Mouse (Mus musculus) midbrain, embryonic 12.5 days (tissue): ENCODE results near the gene Tmem141. TPM values are rescaled to one million over a fixed set of nuclear protein-coding genes. Genes with fewer than 3 reads are reported as not detected.

Experiments used
- ATAC-seq: fragments of 200-750 bp; cut with Nextera tagmentation; 2 replicates; pipeline ENCODE4 v1.8.0; 2017; ENCODE audit warnings: low read depth, moderate TSS enrichment, moderate library complexity; ENCODE audit not compliant: low FRiP score
- H3K27ac ChIP-seq: fragments of 300-500 bp; sonication (generic); replicated peaks from 2 replicates; pipeline ENCODE4 v1.5.1; 2016; ENCODE audit warnings: mild to moderate bottlenecking
- H3K27me3 ChIP-seq: fragments of 300-500 bp; sonication (generic); 2 replicates; pipeline ENCODE4 v1.6.1; 2016; ENCODE audit warnings: mild to moderate bottlenecking
- H3K36me3 ChIP-seq: fragments of 300-500 bp; sonication (generic); 2 replicates; pipeline ENCODE4 v1.6.1; 2016
- H3K4me1 ChIP-seq: fragments of 300-500 bp; sonication (generic); 2 replicates; pipeline ENCODE4 v1.6.1; 2016
- H3K4me2 ChIP-seq: fragments of 300-500 bp; sonication (generic); replicated peaks from 2 replicates; pipeline ENCODE4 v1.6.1; 2016; ENCODE audit warnings: mild to moderate bottlenecking, moderate library complexity
- H3K4me3 ChIP-seq: fragments of 300-500 bp; sonication (generic); 2 replicates; pipeline ENCODE4 v1.5.1; 2016; ENCODE audit warnings: mild to moderate bottlenecking
- H3K9ac ChIP-seq: fragments of 300-500 bp; sonication (generic); replicated peaks from 2 replicates; pipeline ENCODE4 v1.6.1; 2016; ENCODE audit warnings: mild to moderate bottlenecking, moderate library complexity
- H3K9me3 ChIP-seq: fragments of 300-500 bp; sonication (generic); 2 replicates; pipeline ENCODE4 v1.6.1; 2016; ENCODE audit warnings: mild to moderate bottlenecking
- WGBS: fragments of 180-500 bp; shearing (Covaris S2); methylation state at CpG from one replicate; pipeline ENCODE4 v1.1.7; 2016; 5-methylcytosine and 5-hydroxymethylcytosine counted together
- polyA plus RNA-seq: library from polyadenylated mRNA; unstranded; fragments of >200 nt; fragmentation: Nextera tagmentation; extraction: Ambion mirVana; gene quantifications from 2 replicates; pipeline ENCODE4 v1.2.1, GENCODE M21; 2016

The Tmem141 gene
- polyA plus RNA-seq, 1 experiment from 2014 or later: 20.7 TPM

- Histone ChIP-seq H3K36me3 (peaks cover 73% of the 10 kb centered on the region), H3K27ac (no peak overlapping the region), H3K4me2 (no peak overlapping the region), H3K4me3 (no peak overlapping the region), H3K27me3 (no peaks in the 10 kb centered on the region), H3K9ac (no peak overlapping the region), H3K9me3 (no peaks in the 10 kb centered on the region), H3K4me1 (no peaks in the 10 kb centered on the region)
- WGBS: 96% methylated on average over 2 of the region's 2 CpGs
- ATAC-seq: no peak
These were observed 21.8 kb downstream of the Tmem141 start for GRCm38 (mm10) chr2:25600037-25600436.

GRCm38 (mm10) chr2:25598749-25599148 is 23.1 kb downstream of the Tmem141 start:
- Histone ChIP-seq H3K27me3 (no peaks in the 10 kb centered on the region), H3K4me2 (no peak overlapping the region), H3K9ac (no peak overlapping the region), H3K4me3 (no peak overlapping the region), H3K36me3 (peaks cover 80% of the 10 kb centered on the region), H3K27ac (no peak overlapping the region), H3K4me1 (no peaks in the 10 kb centered on the region), H3K9me3 (no peaks in the 10 kb centered on the region)
- no peak for ATAC-seq
- 90% methylated on average over 1 of the region's 1 CpGs for WGBS

GRCm38 (mm10) chr2:25596765-25597510 is 24.9 kb downstream of the Tmem141 start:
- Histone ChIP-seq H3K27me3 (no peaks in the 10 kb centered on the region), H3K9ac (no peak overlapping the region), H3K9me3 (no peaks in the 10 kb centered on the region), H3K4me3 (no peak overlapping the region), H3K36me3 (peaks cover 94% of the 10 kb centered on the region), H3K4me1 (no peaks in the 10 kb centered on the region), H3K4me2 (no peak overlapping the region), H3K27ac (no peak overlapping the region)
- no peak for ATAC-seq
- 98% methylated on average over 5 of the region's 5 CpGs for WGBS

GRCm38 (mm10) chr2:25591863-25592262 is 29.9 kb downstream of the Tmem141 start:
- H3K27ac ChIP-seq: no peak overlapping the region
- H3K4me3 ChIP-seq: no peak overlapping the region
- peaks cover 87% of the 10 kb centered on the region for H3K36me3 ChIP-seq
- H3K4me2 ChIP-seq: no peak overlapping the region
- WGBS: 89% methylated on average over 2 of the region's 2 CpGs
- H3K9me3 ChIP-seq: no peaks in the 10 kb centered on the region
- no peak overlapping the region for H3K9ac ChIP-seq
- H3K4me1 ChIP-seq: no peaks in the 10 kb centered on the region
- no peaks in the 10 kb centered on the region for H3K27me3 ChIP-seq
- ATAC-seq: no peak

GRCm38 (mm10) chr2:25588227-25588907 is 33.4 kb downstream of the Tmem141 start:
- H3K36me3 ChIP-seq: peaks cover 90% of the 10 kb centered on the region
- no peak overlapping the region for H3K4me3 ChIP-seq
- no peak for ATAC-seq
- H3K27me3 ChIP-seq: no peaks in the 10 kb centered on the region
- H3K4me2 ChIP-seq: no peak overlapping the region
- H3K9me3 ChIP-seq: no peaks in the 10 kb centered on the region
- no peak overlapping the region for H3K9ac ChIP-seq
- H3K4me1 ChIP-seq: no peaks in the 10 kb centered on the region
- H3K27ac ChIP-seq: no peak overlapping the region
- 93% methylated on average over 8 of the region's 8 CpGs for WGBS

GRCm38 (mm10) chr2:25587290-25587689 is 34.5 kb downstream of the Tmem141 start:
- 89% methylated on average over 8 of the region's 8 CpGs for WGBS
- Histone ChIP-seq H3K9ac (no peak overlapping the region), H3K27me3 (no peaks in the 10 kb centered on the region; the same call in 1 of the 2 replicates), H3K4me2 (no peak overlapping the region), H3K9me3 (no peaks in the 10 kb centered on the region), H3K4me3 (no peak overlapping the region), H3K36me3 (peaks cover 85% of the 10 kb centered on the region), H3K4me1 (peaks cover 7% of the 10 kb centered on the region), H3K27ac (no peak overlapping the region)
- no peak for ATAC-seq

GRCm38 (mm10) chr2:25585601-25586000 is 36.2 kb downstream of the Tmem141 start:
- WGBS: 90% methylated on average over 3 of the region's 3 CpGs
- H3K36me3 ChIP-seq: peaks cover 68% of the 10 kb centered on the region
- H3K4me2 ChIP-seq: no peak overlapping the region
- peaks cover 18% of the 10 kb centered on the region for H3K4me1 ChIP-seq
- ATAC-seq: no peak
- no peak overlapping the region for H3K27ac ChIP-seq
- H3K27me3 ChIP-seq: peaks cover 9% of the 10 kb centered on the region
- H3K9me3 ChIP-seq: no peaks in the 10 kb centered on the region
- H3K4me3 ChIP-seq: no peak overlapping the region
- H3K9ac ChIP-seq: no peak overlapping the region

- no peak overlapping the region for H3K4me2 ChIP-seq
- 84% methylated on average over 4 of the region's 4 CpGs for WGBS
- peaks cover 19% of the 10 kb centered on the region for H3K4me1 ChIP-seq
- no peak for ATAC-seq
- H3K9ac ChIP-seq: no peak overlapping the region
- no peaks in the 10 kb centered on the region for H3K9me3 ChIP-seq
- peaks cover 16% of the 10 kb centered on the region for H3K27me3 ChIP-seq
- no peak overlapping the region for H3K27ac ChIP-seq
- H3K4me3 ChIP-seq: no peak overlapping the region
- H3K36me3 ChIP-seq: peaks cover 61% of the 10 kb centered on the region
These were observed 36.9 kb downstream of the Tmem141 start for GRCm38 (mm10) chr2:25584856-25585255.

- H3K4me2 ChIP-seq: no peak overlapping the region
- no peak for ATAC-seq
- no peak overlapping the region for H3K9ac ChIP-seq
- peaks cover 23% of the 10 kb centered on the region for H3K27me3 ChIP-seq
- no peak overlapping the region for H3K4me3 ChIP-seq
- WGBS: 92% methylated on average over 3 of the region's 3 CpGs
- peaks cover 56% of the 10 kb centered on the region for H3K36me3 ChIP-seq
- no peak overlapping the region for H3K27ac ChIP-seq
- H3K9me3 ChIP-seq: no peaks in the 10 kb centered on the region
- H3K4me1 ChIP-seq: peaks cover 26% of the 10 kb centered on the region
These were observed 37.7 kb downstream of the Tmem141 start for GRCm38 (mm10) chr2:25584152-25584551.

- no peaks in the 10 kb centered on the region for H3K9me3 ChIP-seq
- peaks cover 29% of the 10 kb centered on the region for H3K27me3 ChIP-seq
- H3K4me1 ChIP-seq: peaks cover 27% of the 10 kb centered on the region
- no peak overlapping the region for H3K27ac ChIP-seq
- no peak for ATAC-seq
- H3K4me3 ChIP-seq: no peak overlapping the region
- H3K9ac ChIP-seq: no peak overlapping the region
- no peak overlapping the region for H3K4me2 ChIP-seq
- 77% methylated on average over 4 of the region's 4 CpGs for WGBS
- H3K36me3 ChIP-seq: peaks cover 55% of the 10 kb centered on the region
These were observed 38.2 kb downstream of the Tmem141 start for GRCm38 (mm10) chr2:25583571-25583970.

- H3K9me3 ChIP-seq: no peaks in the 10 kb centered on the region
- no peak overlapping the region for H3K4me3 ChIP-seq
- peaks cover 31% of the 10 kb centered on the region for H3K4me1 ChIP-seq
- no peak overlapping the region for H3K9ac ChIP-seq
- H3K27me3 ChIP-seq: peaks cover 34% of the 10 kb centered on the region
- 84% methylated on average over 6 of the region's 6 CpGs for WGBS
- peaks cover 50% of the 10 kb centered on the region for H3K36me3 ChIP-seq
- no peak overlapping the region for H3K4me2 ChIP-seq
- no peak for ATAC-seq
- H3K27ac ChIP-seq: no peak overlapping the region
These were observed 38.7 kb downstream of the Tmem141 start for GRCm38 (mm10) chr2:25583120-25583481.

GRCm38 (mm10) chr2:25582466-25583119 is 39.2 kb downstream of the Tmem141 start:
- H3K36me3 ChIP-seq: peaks cover 45% of the 10 kb centered on the region
- H3K4me3 ChIP-seq: no peak overlapping the region
- peaks cover 37% of the 10 kb centered on the region for H3K4me1 ChIP-seq
- no peaks in the 10 kb centered on the region for H3K9me3 ChIP-seq
- H3K27ac ChIP-seq: no peak overlapping the region
- 60% methylated on average over 12 of the region's 12 CpGs for WGBS
- H3K27me3 ChIP-seq: peaks cover 39% of the 10 kb centered on the region
- no peak overlapping the region; the same call in 1 of the 2 replicates for H3K4me2 ChIP-seq
- H3K9ac ChIP-seq: no peak overlapping the region
- no peak for ATAC-seq
